Mouse (Mus musculus) heart, embryonic 16.5 days (tissue): ENCODE measurements around the gene Sncg. TPM values are rescaled to one million over a fixed set of nuclear protein-coding genes. Genes with fewer than 3 reads are reported as not detected.
"Not testable (repeated sequence)": the region's sequence is repeated elsewhere in the genome, so short reads cannot be mapped to it uniquely, and the experiment has no call there.

ENCODE experiments used
- ATAC-seq: fragments of 200-750 bp; cut with Nextera tagmentation; replicated peaks from 2 replicates; pipeline ENCODE4 v1.8.0; 2017; ENCODE audit warnings: moderate number of reproducible peaks; ENCODE audit not compliant: insufficient read depth, low FRiP score; ENCODE audit errors: extremely low read depth
- H3K27ac ChIP-seq: fragments of 300-500 bp; sonication (generic); 2 replicates; pipeline ENCODE4 v1.5.1; 2014; ENCODE audit warnings: mild to moderate bottlenecking, low read length, control low read depth, moderate library complexity
- H3K27me3 ChIP-seq: fragments of 300-500 bp; sonication (generic); 2 replicates; pipeline ENCODE4 v1.6.1; 2014; ENCODE audit warnings: low read length, mixed read lengths; ENCODE audit not compliant: control insufficient read depth, insufficient read depth
- H3K36me3 ChIP-seq: fragments of 300-500 bp; sonication (generic); 2 replicates; pipeline ENCODE4 v1.6.1; 2014; ENCODE audit not compliant: control insufficient read depth, insufficient read depth
- H3K4me1 ChIP-seq: fragments of 300-500 bp; sonication (generic); 2 replicates; pipeline ENCODE4 v1.6.1; 2014; ENCODE audit warnings: low read length, mixed read lengths; ENCODE audit not compliant: control insufficient read depth, insufficient read depth
- H3K4me2 ChIP-seq: fragments of 300-500 bp; sonication (generic); 2 replicates; pipeline ENCODE4 v1.6.1; 2014; ENCODE audit warnings: low read depth, mild to moderate bottlenecking, control low read depth, low read length
- H3K4me3 ChIP-seq: fragments of 300-500 bp; sonication (generic); 2 replicates; pipeline ENCODE4 v1.5.1; 2014; ENCODE audit warnings: mild to moderate bottlenecking, control low read depth, low read length
- H3K9ac ChIP-seq: fragments of 300-500 bp; sonication (generic); 2 replicates; pipeline ENCODE4 v1.6.1; 2014; ENCODE audit warnings: low read length, control low read depth
- H3K9me3 ChIP-seq: fragments of 300-500 bp; sonication (generic); replicated peaks from 2 replicates; pipeline ENCODE4 v1.6.1; 2016; ENCODE audit warnings: low read length; ENCODE audit not compliant: control insufficient read depth
- WGBS: fragments of 180-500 bp; shearing (Covaris S2); extraction: QIAGEN DNeasy Blood & Tissue Kit; methylation state at CpG from one replicate; pipeline ENCODE4 v1.1.7; 2014; 5-methylcytosine and 5-hydroxymethylcytosine counted together
- polyA plus RNA-seq: library from polyadenylated mRNA; unstranded; fragments of >200 nt; fragmentation: Nextera tagmentation; extraction: Ambion mirVana; gene quantifications from 2 replicates; pipeline ENCODE4 v1.2.1, GENCODE M21; 2015

Gene Sncg
- polyA plus RNA-seq, 1 experiment from 2014 or later: 3.7 TPM

- no peaks in the 10 kb centered on the region for H3K9me3 ChIP-seq
- H3K4me1 ChIP-seq: peaks cover 11% of the 10 kb centered on the region
- H3K27me3 ChIP-seq: no peaks in the 10 kb centered on the region
- peak within 1 kb of the TSS; percentile 43 for H3K27ac ChIP-seq
- whole genome bisulfite sequencing: 66% methylated on average over 13 of the region's 13 CpGs
- no peak for ATAC-seq
- no peaks in the 10 kb centered on the region for H3K36me3 ChIP-seq
- peak within 1 kb of the TSS; percentile 44; the same call in 1 of the 2 replicates for H3K9ac ChIP-seq
- peak within 1 kb of the TSS; percentile 46 for H3K4me3 ChIP-seq
- H3K4me2 ChIP-seq: peak within 1 kb of the TSS; percentile 43
Measured at GRCm38 (mm10) chr14:34375415-34375904, 871 bp upstream of the Sncg start, which contains the start of gene Mmrn2. Gene Mmrn2 (plus strand): TSS chr14:34375465.

DNA sequence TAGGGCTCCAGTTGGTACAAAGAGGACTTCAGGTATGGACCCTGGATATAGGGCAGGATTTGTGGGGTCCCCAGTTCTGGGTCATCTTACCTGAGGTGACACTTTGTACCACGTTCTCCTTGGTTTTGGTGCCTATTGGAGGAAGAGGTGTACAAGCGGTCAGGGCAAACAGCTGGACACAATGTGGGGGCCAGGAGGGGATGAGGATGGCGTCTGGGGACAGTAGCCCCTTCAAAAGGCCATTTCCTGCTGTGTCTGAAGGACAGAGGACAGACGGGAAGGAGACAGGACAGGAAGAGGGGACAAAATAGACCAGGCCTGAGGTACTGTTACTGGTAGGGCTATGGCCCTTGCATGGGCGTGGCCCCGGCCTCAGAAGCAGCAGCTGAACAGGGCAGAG lies 1.0 kb downstream of the Sncg start:
- no peak for ATAC-seq
- H3K27me3 ChIP-seq: no peaks in the 10 kb centered on the region
- H3K4me3 ChIP-seq: no peak overlapping the region
- peaks cover 5% of the 10 kb centered on the region for H3K4me1 ChIP-seq
- no peak overlapping the region for H3K27ac ChIP-seq
- WGBS: 76% methylated on average over 6 of the region's 6 CpGs
- H3K36me3 ChIP-seq: no peaks in the 10 kb centered on the region
- H3K9me3 ChIP-seq: no peaks in the 10 kb centered on the region
- H3K9ac ChIP-seq: no peak overlapping the region
- no peak overlapping the region for H3K4me2 ChIP-seq

DNA sequence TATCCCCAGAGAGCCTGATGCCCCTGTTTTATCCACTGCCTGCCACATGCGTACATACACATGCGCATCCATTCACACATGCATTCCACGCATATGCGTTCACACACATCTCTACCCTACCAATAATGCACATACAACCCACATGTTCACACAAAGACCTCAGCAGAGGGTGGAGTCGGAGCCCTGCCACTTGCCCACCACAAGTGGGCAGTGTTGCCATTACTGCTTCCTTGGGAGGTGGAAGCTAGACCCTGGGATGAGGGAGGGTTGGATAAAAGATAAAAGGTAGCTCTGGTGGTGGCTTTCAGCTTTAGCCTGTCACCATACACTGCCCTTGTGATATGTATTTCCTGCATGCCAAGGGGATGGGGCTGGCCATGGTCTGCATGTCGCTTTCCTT lies 1.9 kb downstream of the Sncg start:
- ATAC-seq: no peak
- Histone ChIP-seq H3K9me3 (no peaks in the 10 kb centered on the region), H3K36me3 (no peaks in the 10 kb centered on the region), H3K9ac (no peak overlapping the region), H3K27ac (no peak overlapping the region), H3K4me2 (no peak overlapping the region), H3K4me1 (peaks cover 3% of the 10 kb centered on the region), H3K27me3 (no peaks in the 10 kb centered on the region), H3K4me3 (no peak overlapping the region)
- WGBS: 79% methylated on average over 6 of the region's 6 CpGs

- no peak for ATAC-seq
- no peaks in the 10 kb centered on the region for H3K36me3 ChIP-seq
- WGBS: 82% methylated on average over 2 of the region's 2 CpGs
- H3K4me1 ChIP-seq: peaks cover 3% of the 10 kb centered on the region
- no peak overlapping the region for H3K4me3 ChIP-seq
- no peaks in the 10 kb centered on the region for H3K27me3 ChIP-seq
- H3K9me3 ChIP-seq: no peaks in the 10 kb centered on the region
- no peak overlapping the region for H3K9ac ChIP-seq
- no peak overlapping the region for H3K27ac ChIP-seq
- no peak overlapping the region for H3K4me2 ChIP-seq
Measured at GRCm38 (mm10) chr14:34371763-34372162, 2.8 kb downstream of the Sncg start.

DNA sequence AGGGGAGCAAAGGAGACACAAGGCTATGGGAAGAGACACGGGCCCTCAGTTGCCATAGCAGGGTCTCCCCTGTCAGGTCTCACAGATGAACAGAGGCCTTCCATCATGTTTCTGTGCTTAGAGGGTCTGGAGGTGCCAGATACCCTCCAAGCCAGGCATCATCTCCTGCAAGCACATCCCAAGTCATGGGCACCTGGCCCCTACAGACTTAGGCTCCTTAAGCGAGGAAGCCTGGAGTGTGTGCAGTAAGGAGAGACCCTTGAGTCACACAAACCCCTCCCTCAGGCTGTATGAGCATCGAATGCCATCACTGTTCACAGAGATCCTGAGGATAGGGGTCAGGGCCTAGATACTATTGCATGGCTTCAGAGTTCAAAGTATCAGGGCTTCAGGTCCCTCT lies 3.7 kb downstream of the Sncg start:
- Histone ChIP-seq H3K4me3 (no peak overlapping the region), H3K9ac (no peak overlapping the region), H3K9me3 (no peaks in the 10 kb centered on the region), H3K36me3 (no peaks in the 10 kb centered on the region), H3K27ac (no peak overlapping the region), H3K4me1 (peaks cover 3% of the 10 kb centered on the region), H3K27me3 (no peaks in the 10 kb centered on the region), H3K4me2 (no peak overlapping the region)
- no peak for ATAC-seq
- WGBS: 87% methylated on average over 3 of the region's 3 CpGs

DNA sequence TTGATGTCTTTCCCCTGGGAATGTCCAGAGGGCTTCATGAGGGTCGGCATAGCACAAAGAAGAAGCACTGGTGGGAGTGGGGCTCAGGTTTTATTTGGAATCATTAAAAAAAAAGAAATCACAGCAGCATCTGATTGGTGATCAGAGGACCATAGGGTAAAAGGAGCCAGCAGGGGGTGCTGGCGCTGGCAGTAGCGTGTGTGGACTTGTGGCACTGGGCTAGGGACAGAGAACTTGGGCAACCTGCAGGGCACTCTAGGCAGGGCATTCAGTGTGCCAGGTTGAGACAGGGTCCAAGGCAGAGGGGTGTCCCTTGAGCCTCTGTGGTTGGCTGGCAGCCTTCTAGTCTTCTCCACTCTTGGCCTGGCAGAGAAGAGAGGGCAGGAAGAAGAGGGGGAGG lies 4.4 kb downstream of the Sncg start:
- Histone ChIP-seq H3K4me3 (no peak overlapping the region), H3K27ac (no peak overlapping the region), H3K9ac (no peak overlapping the region), H3K9me3 (no peaks in the 10 kb centered on the region), H3K36me3 (no peaks in the 10 kb centered on the region), H3K27me3 (no peaks in the 10 kb centered on the region), H3K4me2 (no peak overlapping the region), H3K4me1 (peaks cover 3% of the 10 kb centered on the region)
- WGBS: 69% methylated on average over 3 of the region's 3 CpGs
- no peak for ATAC-seq

- ATAC-seq: no peak
- WGBS: 81% methylated on average over 2 of the region's 2 CpGs
- no peak overlapping the region for H3K4me2 ChIP-seq
- no peak overlapping the region for H3K4me3 ChIP-seq
- no peaks in the 10 kb centered on the region for H3K9me3 ChIP-seq
- H3K9ac ChIP-seq: no peak overlapping the region
- H3K4me1 ChIP-seq: peaks cover 4% of the 10 kb centered on the region; the same call in 1 of the 2 replicates
- H3K27ac ChIP-seq: no peak overlapping the region
- no peaks in the 10 kb centered on the region for H3K27me3 ChIP-seq
- no peaks in the 10 kb centered on the region for H3K36me3 ChIP-seq
Measured at GRCm38 (mm10) chr14:34365147-34365507, 9.5 kb downstream of the Sncg start.

GRCm38 (mm10) chr14:34364254-34365146 lies 10.1 kb downstream of the Sncg start:
- WGBS: 83% methylated on average over 15 of the region's 15 CpGs
- H3K27ac ChIP-seq, ATAC-seq, H3K9me3 ChIP-seq, H3K4me1 ChIP-seq, H3K9ac ChIP-seq, H3K36me3 ChIP-seq, H3K27me3 ChIP-seq: not testable (repeated sequence)
- Histone ChIP-seq H3K4me2 (peak overlapping the region; percentile 96), H3K4me3 (peak overlapping the region; percentile 57; the same call in 1 of the 2 replicates)

DNA sequence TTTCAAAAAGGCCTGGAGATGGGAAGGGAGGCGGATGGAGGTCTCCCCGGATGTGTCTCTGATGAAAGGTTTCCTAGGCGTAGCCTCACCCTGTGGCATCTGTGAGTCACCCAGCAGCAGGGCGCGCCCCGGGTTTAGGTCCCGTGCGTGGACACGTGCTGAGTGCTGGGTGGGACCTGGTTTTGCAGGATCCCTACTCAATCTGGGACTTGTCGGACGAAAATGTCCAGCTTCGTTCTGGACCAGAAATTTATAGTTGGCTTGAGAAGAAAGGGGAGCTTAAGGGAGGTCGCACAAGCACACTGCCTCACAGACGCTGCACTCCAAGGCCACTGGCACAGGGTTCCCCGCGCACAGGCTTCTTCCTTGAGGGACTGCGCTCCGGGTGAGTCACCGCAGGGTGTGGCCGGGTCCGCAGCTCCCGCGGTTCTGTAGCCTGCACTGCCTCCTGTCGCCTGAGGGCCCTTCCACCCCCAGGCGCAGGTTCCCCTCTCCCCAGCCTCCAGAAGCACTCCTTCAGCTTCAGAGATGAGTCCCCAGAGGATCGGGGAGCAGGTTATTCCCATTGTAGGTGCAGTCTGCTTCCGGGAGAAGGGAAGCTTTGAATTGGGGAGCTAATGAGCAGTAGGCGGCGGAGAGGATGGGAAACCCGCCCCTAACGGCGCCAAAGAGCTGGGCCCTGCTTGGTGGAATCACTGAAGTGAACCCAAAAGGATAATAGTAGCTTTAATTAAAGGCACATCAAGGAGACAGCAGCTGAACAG lies 10.9 kb downstream of the Sncg start:
- peaks cover 4% of the 10 kb centered on the region; the same call in 1 of the 2 replicates for H3K4me1 ChIP-seq
- peak overlapping the region; percentile 69 for H3K9ac ChIP-seq
- peak; percentile 80; the same call in 1 of the 2 replicates for ATAC-seq
- peak overlapping the region; percentile 96 for H3K4me2 ChIP-seq
- peak overlapping the region; percentile 57 for H3K4me3 ChIP-seq
- no peaks in the 10 kb centered on the region for H3K27me3 ChIP-seq
- H3K9me3 ChIP-seq: no peaks in the 10 kb centered on the region
- 5% methylated on average over 32 of the region's 32 CpGs for WGBS
- no peak overlapping the region for H3K27ac ChIP-seq
- H3K36me3 ChIP-seq: no peaks in the 10 kb centered on the region
